Mouse (Mus musculus): ENCODE measurements around the gene Stat2. TPM values are rescaled to one million over a fixed set of nuclear protein-coding genes. Genes with fewer than 3 reads are reported as not detected.

Stat2 gene
- total and polyA plus RNA-seq, 2 experiments from 2014 or later: 6.0 to 8.2 TPM

DNA sequence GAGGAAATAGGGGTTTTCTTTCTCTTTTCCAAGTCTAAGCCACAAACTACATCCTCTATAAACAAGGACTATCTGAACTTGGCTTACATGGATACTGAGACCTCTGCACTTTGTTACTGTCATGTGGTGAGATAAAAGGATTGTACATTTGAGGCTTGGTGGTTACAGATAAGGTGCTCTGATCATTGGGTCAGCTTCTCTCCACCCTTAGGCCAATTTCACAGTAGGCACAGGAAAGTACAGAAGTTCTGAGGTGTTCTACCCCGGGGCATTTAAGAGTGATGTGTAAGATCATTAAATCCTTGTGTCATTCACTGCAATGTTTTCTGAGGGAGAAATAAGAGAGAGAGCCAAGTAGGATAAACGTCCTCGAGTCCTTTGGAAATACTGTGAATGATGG lies 66.2 kb downstream of the Stat2 start:
- Histone ChIP-seq H3K4me3 (ENCODE audit: low read depth, low read length) (peak overlapping the region; percentile 80; the same call in 1 of the 2 replicates), H3K9ac (replicated peaks; ENCODE audit: low read depth, low read length) (no peak overlapping the region)

DNA sequence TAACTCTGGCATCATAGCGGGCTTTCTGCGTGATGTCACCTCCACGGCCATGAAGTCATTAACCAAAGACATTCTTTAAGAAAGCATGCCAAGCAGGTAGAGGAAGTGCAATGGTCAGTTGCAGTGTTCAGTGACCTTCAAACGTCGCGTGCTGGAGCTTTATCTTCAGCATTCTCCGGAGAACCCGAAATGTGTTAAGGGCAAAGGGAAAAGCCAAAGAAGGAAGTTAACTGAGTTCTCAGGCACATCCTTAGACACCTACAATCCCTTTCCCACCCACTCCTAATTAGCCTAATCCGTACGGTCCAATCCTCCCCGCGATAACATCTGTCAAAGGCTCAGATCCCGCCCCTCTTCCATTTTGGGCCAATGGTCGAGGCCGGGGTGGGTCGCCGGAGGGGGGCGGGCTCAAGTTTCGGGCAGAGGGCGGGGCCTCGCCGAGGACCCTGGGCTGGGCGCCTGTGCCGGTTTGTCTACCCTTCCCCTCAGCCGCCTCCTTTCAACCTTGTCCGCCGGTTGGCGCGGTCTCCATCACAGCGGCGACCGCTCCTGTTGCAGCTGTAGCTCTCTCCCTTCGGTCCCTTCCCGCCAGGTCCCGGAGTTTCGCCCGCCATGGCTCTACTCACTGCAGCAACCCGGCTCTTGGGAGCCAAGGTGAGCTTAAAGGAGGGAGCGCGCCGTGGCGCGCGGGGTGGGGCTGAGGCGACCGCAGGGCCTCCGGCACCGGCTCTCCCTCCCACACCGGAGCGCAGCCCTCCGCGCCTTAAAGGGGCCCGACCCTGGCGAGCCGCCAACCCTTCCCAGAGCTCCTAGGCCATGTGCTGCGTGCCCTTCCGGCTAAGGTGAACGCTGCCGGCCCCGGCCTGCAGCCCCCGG lies 67.2 kb downstream of the Stat2 start, which contains the start of gene Cs:
Cs (plus strand) TSS at position 429 of the 876 bp plus-strand sequence.
- peak within 1 kb of the TSS; percentile 86 for H3K9ac ChIP-seq (replicated peaks; ENCODE audit: low read depth, low read length)
- ATAC-seq (ENCODE audit: insufficient read depth, low read depth) (peak; percentile 96), DNase-seq (ENCODE audit: low spot score) (peak; percentile 97)
- no peaks in the 10 kb centered on the region for H3K27me3 ChIP-seq (ENCODE audit: control insufficient read depth, insufficient read depth, low read length)
- no peaks in the 10 kb centered on the region for H3K9me3 ChIP-seq (replicated peaks; ENCODE audit: control insufficient read depth, low read length)
- WGBS: 1% methylated on average over 61 of the region's 61 CpGs
- TF ChIP-seq CTCF (IDR thresholded peaks at IDR 0.05; ENCODE audit: low read depth): no peak
- no peak for TF ChIP-seq EP300 (IDR thresholded peaks at IDR 0.05; ENCODE audit: low read depth)
- H3K4me1 ChIP-seq (ENCODE audit: control insufficient read depth, insufficient read depth): peaks cover 41% of the 10 kb centered on the region
- H3K4me2 ChIP-seq (ENCODE audit: low read depth, low read length): peak within 1 kb of the TSS; percentile 90
- H3K36me3 ChIP-seq (replicated peaks; ENCODE audit: control insufficient read depth, insufficient read depth, low read length): no peaks in the 10 kb centered on the region
- peak within 1 kb of the TSS; percentile 80 for H3K4me3 ChIP-seq (ENCODE audit: low read depth, low read length)
- H3K27ac ChIP-seq (ENCODE audit: low read depth): peak within 1 kb of the TSS; percentile 97

More for the DNA sequence above, 66.2 kb downstream of the Stat2 start:
- Histone ChIP-seq H3K4me2 (ENCODE audit: low read depth, low read length) (peak overlapping the region; percentile 90), H3K4me1 (ENCODE audit: control insufficient read depth, insufficient read depth) (peaks cover 37% of the 10 kb centered on the region), H3K27ac (ENCODE audit: low read depth) (peak overlapping the region; percentile 97), H3K27me3 (ENCODE audit: control insufficient read depth, insufficient read depth, low read length) (no peaks in the 10 kb centered on the region), H3K9me3 (replicated peaks; ENCODE audit: control insufficient read depth, low read length) (no peaks in the 10 kb centered on the region), H3K36me3 (replicated peaks; ENCODE audit: control insufficient read depth, insufficient read depth, low read length) (no peaks in the 10 kb centered on the region)
- DNase-seq (ENCODE audit: low spot score): no peak
- 71% methylated on average over 3 of the region's 3 CpGs for WGBS
- ATAC-seq (ENCODE audit: insufficient read depth, low read depth): no peak
- TF ChIP-seq CTCF (IDR thresholded peaks at IDR 0.05; ENCODE audit: low read depth): no peak
- no peak for TF ChIP-seq EP300 (IDR thresholded peaks at IDR 0.05; ENCODE audit: low read depth)

DNA sequence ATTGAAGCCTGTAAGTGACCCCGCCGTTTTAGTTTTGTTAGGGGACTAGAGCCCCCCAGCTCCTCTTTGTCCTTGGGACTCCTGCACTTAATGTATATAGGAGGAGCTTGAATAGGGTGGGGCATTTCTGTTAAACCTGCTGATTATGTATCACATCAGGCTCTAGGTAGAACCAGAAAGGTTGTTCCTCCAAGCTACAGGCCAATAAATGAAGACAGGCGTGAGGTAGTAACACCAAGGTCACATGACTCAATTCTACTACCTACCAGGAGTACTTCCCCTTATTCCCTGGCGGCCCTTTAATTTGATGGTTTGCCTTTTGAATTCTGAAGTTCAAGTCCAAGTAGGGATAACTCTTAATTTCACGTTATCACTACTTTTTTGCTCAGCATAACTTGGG lies 68.1 kb downstream of the Stat2 start:
- peak overlapping the region; percentile 86 for H3K9ac ChIP-seq (replicated peaks; ENCODE audit: low read depth, low read length)
- H3K9me3 ChIP-seq (replicated peaks; ENCODE audit: control insufficient read depth, low read length): no peaks in the 10 kb centered on the region
- TF ChIP-seq EP300 (IDR thresholded peaks at IDR 0.05; ENCODE audit: low read depth): no peak
- no peak for TF ChIP-seq CTCF (IDR thresholded peaks at IDR 0.05; ENCODE audit: low read depth)
- peak overlapping the region; percentile 97 for H3K27ac ChIP-seq (ENCODE audit: low read depth)
- WGBS: 5% methylated on average over 5 of the region's 5 CpGs
- peaks cover 48% of the 10 kb centered on the region for H3K4me1 ChIP-seq (ENCODE audit: control insufficient read depth, insufficient read depth)
- no peaks in the 10 kb centered on the region for H3K36me3 ChIP-seq (replicated peaks; ENCODE audit: control insufficient read depth, insufficient read depth, low read length)
- DNase-seq (ENCODE audit: low spot score): no peak
- ATAC-seq (ENCODE audit: insufficient read depth, low read depth): no peak
- peak overlapping the region; percentile 90 for H3K4me2 ChIP-seq (ENCODE audit: low read depth, low read length)
- no peaks in the 10 kb centered on the region for H3K27me3 ChIP-seq (ENCODE audit: control insufficient read depth, insufficient read depth, low read length)
- H3K4me3 ChIP-seq (ENCODE audit: low read depth, low read length): peak overlapping the region; percentile 80

DNA sequence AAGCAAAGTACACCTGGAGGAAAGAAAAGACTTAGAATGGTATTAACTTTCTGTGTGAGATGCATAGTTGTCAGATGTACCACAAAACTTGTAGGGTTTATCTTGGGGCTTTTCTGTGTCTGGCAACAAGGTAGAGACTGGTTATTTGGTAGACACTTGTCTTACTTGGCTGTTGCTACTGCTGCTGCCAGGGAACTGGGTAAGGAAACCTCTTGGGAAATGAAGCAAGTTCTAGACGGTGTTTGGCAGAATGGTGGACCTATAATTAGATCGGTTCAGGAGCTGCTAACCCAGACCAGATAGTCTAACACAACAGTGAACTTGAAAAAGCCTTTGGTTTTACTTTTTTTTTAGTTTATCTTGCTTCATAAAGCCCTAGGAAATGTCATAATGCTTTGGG lies 68.6 kb downstream of the Stat2 start:
- Histone ChIP-seq H3K4me2 (ENCODE audit: low read depth, low read length) (peak overlapping the region; percentile 90), H3K36me3 (replicated peaks; ENCODE audit: control insufficient read depth, insufficient read depth, low read length) (no peaks in the 10 kb centered on the region), H3K9me3 (replicated peaks; ENCODE audit: control insufficient read depth, low read length) (no peaks in the 10 kb centered on the region), H3K27ac (ENCODE audit: low read depth) (peak overlapping the region; percentile 97), H3K4me1 (ENCODE audit: control insufficient read depth, insufficient read depth) (peaks cover 49% of the 10 kb centered on the region), H3K4me3 (ENCODE audit: low read depth, low read length) (peak overlapping the region; percentile 80), H3K27me3 (ENCODE audit: control insufficient read depth, insufficient read depth, low read length) (no peaks in the 10 kb centered on the region), H3K9ac (replicated peaks; ENCODE audit: low read depth, low read length) (peak overlapping the region; percentile 86)
- DNase-seq (ENCODE audit: low spot score): no peak
- WGBS: 20% methylated on average over 2 of the region's 2 CpGs
- no peak for TF ChIP-seq EP300 (IDR thresholded peaks at IDR 0.05; ENCODE audit: low read depth)
- TF ChIP-seq CTCF (IDR thresholded peaks at IDR 0.05; ENCODE audit: low read depth): no peak
- no peak for ATAC-seq (ENCODE audit: insufficient read depth, low read depth)

DNA sequence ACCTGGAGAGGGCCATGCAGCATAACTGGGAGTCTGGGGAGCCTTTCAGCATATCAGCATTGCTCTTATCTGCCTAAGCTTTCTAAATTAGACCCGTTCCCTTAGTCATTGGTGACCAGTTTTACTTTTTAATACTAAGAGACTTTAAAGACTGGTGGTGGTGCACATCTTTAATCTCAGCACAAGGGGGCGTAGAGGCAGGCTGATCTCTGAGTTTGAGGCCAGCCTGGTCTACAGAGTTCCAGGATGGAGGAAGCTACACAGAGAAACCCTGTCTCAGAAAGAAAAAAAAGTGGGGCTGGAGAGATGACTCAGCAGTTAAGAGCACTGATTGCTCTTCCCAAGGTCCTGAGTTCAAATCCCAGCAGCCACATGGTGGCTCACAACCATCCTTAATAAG lies 69.9 kb downstream of the Stat2 start:
- Histone ChIP-seq H3K4me3 (ENCODE audit: low read depth, low read length) (no peak overlapping the region), H3K9me3 (replicated peaks; ENCODE audit: control insufficient read depth, low read length) (no peaks in the 10 kb centered on the region), H3K27me3 (ENCODE audit: control insufficient read depth, insufficient read depth, low read length) (no peaks in the 10 kb centered on the region), H3K9ac (replicated peaks; ENCODE audit: low read depth, low read length) (no peak overlapping the region), H3K4me1 (ENCODE audit: control insufficient read depth, insufficient read depth) (peaks cover 58% of the 10 kb centered on the region), H3K4me2 (ENCODE audit: low read depth, low read length) (peak overlapping the region; percentile 90; the same call in 1 of the 2 replicates), H3K36me3 (replicated peaks; ENCODE audit: control insufficient read depth, insufficient read depth, low read length) (no peaks in the 10 kb centered on the region), H3K27ac (ENCODE audit: low read depth) (no peak overlapping the region)
- 38% methylated on average over 2 of the region's 2 CpGs for WGBS
- no peak for DNase-seq (ENCODE audit: low spot score)
- peak; percentile 31 for TF ChIP-seq CTCF (IDR thresholded peaks at IDR 0.05; ENCODE audit: low read depth)
- no peak for TF ChIP-seq EP300 (IDR thresholded peaks at IDR 0.05; ENCODE audit: low read depth)
- ATAC-seq (ENCODE audit: insufficient read depth, low read depth): no peak

Other genes starting within 250 kb of the Stat2 start
- gene Naca, start 235.0 kb upstream of the Stat2 start, total RNA-seq (2014; rRNA removed; ENCODE audit: low replicate concordance): 307 and 346 TPM in 2 replicates
- gene Naca, start 235.0 kb upstream of the Stat2 start, polyA plus RNA-seq (2015; fragmentation: Nextera tagmentation; extraction: Ambion mirVana): 370 and 382 TPM in 2 replicates
- gene Ptges3, start 211.6 kb upstream of the Stat2 start, total RNA-seq (2014; rRNA removed; ENCODE audit: low replicate concordance): 48.4 and 59.2 TPM in 2 replicates
- gene Ptges3, start 211.6 kb upstream of the Stat2 start, polyA plus RNA-seq (2015; fragmentation: Nextera tagmentation; extraction: Ambion mirVana): 209 and 211 TPM in 2 replicates
- 19,517 and 23,614 TPM in 2 replicates for gene Atp5b, start 187.3 kb upstream of the Stat2 start, total RNA-seq (2014; rRNA removed; ENCODE audit: low replicate concordance)
- gene Atp5b, start 187.3 kb upstream of the Stat2 start, polyA plus RNA-seq (2015; fragmentation: Nextera tagmentation; extraction: Ambion mirVana): 9,758 and 9,784 TPM in 2 replicates
- gene Baz2a, start 179.0 kb upstream of the Stat2 start, total RNA-seq (2014; rRNA removed; ENCODE audit: low replicate concordance): 15.8 and 16.7 TPM in 2 replicates
- gene Baz2a, start 179.0 kb upstream of the Stat2 start, polyA plus RNA-seq (2015; fragmentation: Nextera tagmentation; extraction: Ambion mirVana): 7.2 and 7.7 TPM in 2 replicates
- gene Rbms2, start 90.3 kb upstream of the Stat2 start, total RNA-seq (2014; rRNA removed; ENCODE audit: low replicate concordance): 41.9 and 59.4 TPM in 2 replicates
- gene Rbms2, start 90.3 kb upstream of the Stat2 start, polyA plus RNA-seq (2015; fragmentation: Nextera tagmentation; extraction: Ambion mirVana): 29.0 and 29.9 TPM in 2 replicates
- gene Gls2, start 76.1 kb upstream of the Stat2 start, total RNA-seq (2014; rRNA removed; ENCODE audit: low replicate concordance): not detected in 2 replicates
- gene Gls2, start 76.1 kb upstream of the Stat2 start, polyA plus RNA-seq (2015; fragmentation: Nextera tagmentation; extraction: Ambion mirVana): 0.14 and 0.33 TPM in 2 replicates
- gene Spryd4, start 58.8 kb upstream of the Stat2 start, total RNA-seq (2014; rRNA removed; ENCODE audit: low replicate concordance): 83.9 and 93.1 TPM in 2 replicates
- gene Spryd4, start 58.8 kb upstream of the Stat2 start, polyA plus RNA-seq (2015; fragmentation: Nextera tagmentation; extraction: Ambion mirVana): 45.8 and 50.1 TPM in 2 replicates
- not detected in 2 replicates for gene Mip, start 44.7 kb upstream of the Stat2 start, total RNA-seq (2014; rRNA removed; ENCODE audit: low replicate concordance)
- not detected in 2 replicates for gene Mip, start 44.7 kb upstream of the Stat2 start, polyA plus RNA-seq (2015; fragmentation: Nextera tagmentation; extraction: Ambion mirVana)
- gene Timeless, start 38.5 kb upstream of the Stat2 start, total RNA-seq (2014; rRNA removed; ENCODE audit: low replicate concordance): 7.9 and 15.2 TPM in 2 replicates
- 10.5 and 11.1 TPM in 2 replicates for gene Timeless, start 38.5 kb upstream of the Stat2 start, polyA plus RNA-seq (2015; fragmentation: Nextera tagmentation; extraction: Ambion mirVana)
- not detected in 2 replicates for gene Apon, start 16.5 kb upstream of the Stat2 start, total RNA-seq (2014; rRNA removed; ENCODE audit: low replicate concordance)
- 0.14 TPM in 1 of 2 replicates, not detected in the other for gene Apon, start 16.5 kb upstream of the Stat2 start, polyA plus RNA-seq (2015; fragmentation: Nextera tagmentation; extraction: Ambion mirVana)
- gene Apof, start 1.9 kb upstream of the Stat2 start, total RNA-seq (2014; rRNA removed; ENCODE audit: low replicate concordance): not detected in 2 replicates
- gene Apof, start 1.9 kb upstream of the Stat2 start, polyA plus RNA-seq (2015; fragmentation: Nextera tagmentation; extraction: Ambion mirVana): not detected in 2 replicates
- gene Il23a, start 28.2 kb downstream of the Stat2 start, total RNA-seq (2014; rRNA removed; ENCODE audit: low replicate concordance): 6.6 and 6.8 TPM in 2 replicates
- 4.7 and 5.2 TPM in 2 replicates for gene Il23a, start 28.2 kb downstream of the Stat2 start, polyA plus RNA-seq (2015; fragmentation: Nextera tagmentation; extraction: Ambion mirVana)
- 19.6 and 24.1 TPM in 2 replicates for gene Pan2, start 32.8 kb downstream of the Stat2 start, total RNA-seq (2014; rRNA removed; ENCODE audit: low replicate concordance)
- 12.5 and 13.4 TPM in 2 replicates for gene Pan2, start 32.8 kb downstream of the Stat2 start, polyA plus RNA-seq (2015; fragmentation: Nextera tagmentation; extraction: Ambion mirVana)
- 24.7 and 49.9 TPM in 2 replicates for gene Cnpy2, start 51.9 kb downstream of the Stat2 start, total RNA-seq (2014; rRNA removed; ENCODE audit: low replicate concordance)
- gene Cnpy2, start 51.9 kb downstream of the Stat2 start, polyA plus RNA-seq (2015; fragmentation: Nextera tagmentation; extraction: Ambion mirVana): 170 and 190 TPM in 2 replicates
- 796 and 830 TPM in 2 replicates for gene Cs, start 67.2 kb downstream of the Stat2 start, total RNA-seq (2014; rRNA removed; ENCODE audit: low replicate concordance)
- gene Cs, start 67.2 kb downstream of the Stat2 start, polyA plus RNA-seq (2015; fragmentation: Nextera tagmentation; extraction: Ambion mirVana): 590 and 625 TPM in 2 replicates
- 35.2 and 36.9 TPM in 2 replicates for gene Coq10a, start 98.4 kb downstream of the Stat2 start, total RNA-seq (2014; rRNA removed; ENCODE audit: low replicate concordance)
- gene Coq10a, start 98.4 kb downstream of the Stat2 start, polyA plus RNA-seq (2015; fragmentation: Nextera tagmentation; extraction: Ambion mirVana): 52.9 and 61.2 TPM in 2 replicates
- 14.3 and 17.6 TPM in 2 replicates for gene Ankrd52, start 106.6 kb downstream of the Stat2 start, total RNA-seq (2014; rRNA removed; ENCODE audit: low replicate concordance)
- gene Ankrd52, start 106.6 kb downstream of the Stat2 start, polyA plus RNA-seq (2015; fragmentation: Nextera tagmentation; extraction: Ambion mirVana): 4.2 and 4.5 TPM in 2 replicates
- not detected in 2 replicates for gene Slc39a5, start 130.7 kb downstream of the Stat2 start, total RNA-seq (2014; rRNA removed; ENCODE audit: low replicate concordance)
- not detected in 2 replicates for gene Slc39a5, start 130.7 kb downstream of the Stat2 start, polyA plus RNA-seq (2015; fragmentation: Nextera tagmentation; extraction: Ambion mirVana)
- gene Nabp2, start 140.9 kb downstream of the Stat2 start, total RNA-seq (2014; rRNA removed; ENCODE audit: low replicate concordance): 28.1 and 34.6 TPM in 2 replicates
- 55.5 and 56.1 TPM in 2 replicates for gene Nabp2, start 140.9 kb downstream of the Stat2 start, polyA plus RNA-seq (2015; fragmentation: Nextera tagmentation; extraction: Ambion mirVana)
- 27.1 and 27.3 TPM in 2 replicates for gene Rnf41, start 141.1 kb downstream of the Stat2 start, total RNA-seq (2014; rRNA removed; ENCODE audit: low replicate concordance)
- gene Rnf41, start 141.1 kb downstream of the Stat2 start, polyA plus RNA-seq (2015; fragmentation: Nextera tagmentation; extraction: Ambion mirVana): 21.9 and 24.0 TPM in 2 replicates
- 40.8 and 42.1 TPM in 2 replicates for gene Smarcc2, start 188.7 kb downstream of the Stat2 start, total RNA-seq (2014; rRNA removed; ENCODE audit: low replicate concordance)
- 31.9 and 32.9 TPM in 2 replicates for gene Smarcc2, start 188.7 kb downstream of the Stat2 start, polyA plus RNA-seq (2015; fragmentation: Nextera tagmentation; extraction: Ambion mirVana)
- 606 and 830 TPM in 2 replicates for gene Myl6, start 223.6 kb downstream of the Stat2 start, total RNA-seq (2014; rRNA removed; ENCODE audit: low replicate concordance)
- gene Myl6, start 223.6 kb downstream of the Stat2 start, polyA plus RNA-seq (2015; fragmentation: Nextera tagmentation; extraction: Ambion mirVana): 791 and 823 TPM in 2 replicates
- 3.2 and 4.8 TPM in 2 replicates for gene Myl6b, start 228.1 kb downstream of the Stat2 start, total RNA-seq (2014; rRNA removed; ENCODE audit: low replicate concordance)
- 4.6 and 4.9 TPM in 2 replicates for gene Myl6b, start 228.1 kb downstream of the Stat2 start, polyA plus RNA-seq (2015; fragmentation: Nextera tagmentation; extraction: Ambion mirVana)

Data from heart, postnatal 0 days (tissue).